Mouse (Mus musculus): ENCODE results near the gene Cald1. TPM values are rescaled to one million over a fixed set of nuclear protein-coding genes. Genes with fewer than 3 reads are reported as not detected.

Gene Cald1
- polyA plus RNA-seq, 2 experiments, result 24.9 to 45.1 TPM

DNA sequence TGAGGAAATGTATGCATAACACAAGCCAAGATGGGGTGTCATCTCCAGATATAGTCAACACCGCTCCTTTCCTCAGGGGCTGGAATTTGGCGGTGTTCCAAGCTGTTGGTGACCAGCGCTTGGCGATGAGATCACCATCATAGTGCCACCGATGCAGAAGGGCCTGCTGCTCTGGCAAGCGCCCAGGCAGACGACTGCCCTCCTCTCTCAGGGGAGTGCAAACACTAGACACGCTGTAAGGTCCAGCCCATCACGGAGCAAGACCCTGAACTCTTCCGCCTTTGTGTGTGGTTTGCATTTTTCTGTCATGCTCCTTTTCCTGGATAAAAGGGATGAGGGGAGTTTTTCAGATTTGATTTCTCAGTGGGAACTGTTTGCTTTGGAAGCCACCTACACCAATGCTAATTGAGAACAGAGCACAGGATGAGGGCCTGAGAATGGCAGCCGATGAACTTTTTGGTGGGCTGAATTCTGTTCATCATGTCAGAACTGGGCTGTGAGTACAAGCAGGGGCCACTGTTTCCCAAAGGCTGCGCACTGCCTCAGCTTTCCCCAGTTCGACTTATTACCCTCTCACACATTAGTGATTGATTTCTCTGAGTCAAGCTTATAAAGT lies 110.5 kb downstream of the Cald1 start:
- no peak for TF ChIP-seq EP300 (IDR thresholded peaks at IDR 0.05; ENCODE audit: low read depth)
- TF ChIP-seq CTCF (IDR thresholded peaks at IDR 0.05; ENCODE audit: low read depth), result no peak
- Histone ChIP-seq H3K4me2 (ENCODE audit: low read depth) (no peak overlapping the region; the same call in 1 of the 2 replicates), H3K36me3 (replicated peaks; ENCODE audit: control insufficient read depth, insufficient read depth, low read depth) (no peaks in the 10 kb centered on the region), H3K4me3 (ENCODE audit: insufficient read depth in 1 of 2, low read depth in 2 of 2, low read length in 2 of 2) (peak overlapping the region in 1 of 2 experiments; percentile 54; a peak in 1 of 4 replicates), H3K27ac (no peak overlapping the region), H3K9ac (replicated peaks) (no peak overlapping the region), H3K4me1 (replicated peaks; ENCODE audit: control insufficient read depth in 2 of 2, insufficient read depth in 2 of 2, low read length in 1 of 2) (peaks cover 0 to 10% of the 10 kb centered on the region in 2 experiments; a peak in 2 of 4 replicates), H3K9me3 (ENCODE audit: control insufficient read depth, low read length) (no peaks in the 10 kb centered on the region; the same call in 1 of the 2 replicates), H3K27me3 (ENCODE audit: control insufficient read depth, insufficient read depth, low read length) (no peaks in the 10 kb centered on the region)
- no peak for ATAC-seq (ENCODE audit: insufficient read depth)
- WGBS (ENCODE audit: insufficient replicate concordance), result 36% methylated on average over 13 of the region's 13 CpGs
- DNase-seq (ENCODE audit: low read depth in 3 of 3, low spot score in 3 of 3), result no peak

DNA sequence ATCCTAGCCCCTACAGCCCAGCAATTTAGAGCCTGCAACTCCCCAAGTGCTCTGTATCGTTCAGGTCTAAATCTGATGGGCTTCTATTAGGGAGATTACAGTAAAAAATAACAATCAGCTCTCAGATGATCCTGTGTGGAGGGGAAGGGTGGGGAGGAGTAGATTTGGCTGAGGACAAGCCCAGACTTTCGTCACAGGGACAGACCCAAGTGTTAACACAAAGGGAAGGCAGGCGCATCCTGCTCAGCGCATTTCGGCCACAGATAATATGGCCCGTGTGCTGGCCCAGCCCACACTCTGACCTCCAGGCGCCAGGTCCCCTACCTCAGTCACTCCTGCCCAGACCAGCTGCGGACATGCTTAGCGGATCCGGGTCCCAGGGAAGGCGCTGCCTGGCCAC lies 111.0 kb downstream of the Cald1 start:
- Histone ChIP-seq H3K4me2 (ENCODE audit: low read depth) (peak overlapping the region; percentile 30), H3K27me3 (ENCODE audit: control insufficient read depth, insufficient read depth, low read length) (no peaks in the 10 kb centered on the region), H3K4me3 (ENCODE audit: insufficient read depth in 1 of 2, low read depth in 2 of 2, low read length in 2 of 2) (peak overlapping the region; percentile 28 to 54), H3K27ac (no peak overlapping the region), H3K9ac (replicated peaks) (peak overlapping the region; percentile 55; the same call in 1 of the 2 replicates), H3K36me3 (replicated peaks; ENCODE audit: control insufficient read depth, insufficient read depth, low read depth) (no peaks in the 10 kb centered on the region), H3K4me1 (replicated peaks; ENCODE audit: control insufficient read depth in 2 of 2, insufficient read depth in 2 of 2, low read length in 1 of 2) (peaks cover 0 to 10% of the 10 kb centered on the region in 2 experiments; a peak in 2 of 4 replicates), H3K9me3 (ENCODE audit: control insufficient read depth, low read length) (no peaks in the 10 kb centered on the region; the same call in 1 of the 2 replicates)
- no peak for TF ChIP-seq CTCF (IDR thresholded peaks at IDR 0.05; ENCODE audit: low read depth)
- no peak for TF ChIP-seq EP300 (IDR thresholded peaks at IDR 0.05; ENCODE audit: low read depth)
- 2% methylated on average over 11 of the region's 11 CpGs for WGBS (ENCODE audit: insufficient replicate concordance)
- ATAC-seq (ENCODE audit: insufficient read depth), result peak; percentile 68
- peak in 1 of 3 experiments; percentile 40 for DNase-seq (ENCODE audit: low read depth in 3 of 3, low spot score in 3 of 3)

DNA sequence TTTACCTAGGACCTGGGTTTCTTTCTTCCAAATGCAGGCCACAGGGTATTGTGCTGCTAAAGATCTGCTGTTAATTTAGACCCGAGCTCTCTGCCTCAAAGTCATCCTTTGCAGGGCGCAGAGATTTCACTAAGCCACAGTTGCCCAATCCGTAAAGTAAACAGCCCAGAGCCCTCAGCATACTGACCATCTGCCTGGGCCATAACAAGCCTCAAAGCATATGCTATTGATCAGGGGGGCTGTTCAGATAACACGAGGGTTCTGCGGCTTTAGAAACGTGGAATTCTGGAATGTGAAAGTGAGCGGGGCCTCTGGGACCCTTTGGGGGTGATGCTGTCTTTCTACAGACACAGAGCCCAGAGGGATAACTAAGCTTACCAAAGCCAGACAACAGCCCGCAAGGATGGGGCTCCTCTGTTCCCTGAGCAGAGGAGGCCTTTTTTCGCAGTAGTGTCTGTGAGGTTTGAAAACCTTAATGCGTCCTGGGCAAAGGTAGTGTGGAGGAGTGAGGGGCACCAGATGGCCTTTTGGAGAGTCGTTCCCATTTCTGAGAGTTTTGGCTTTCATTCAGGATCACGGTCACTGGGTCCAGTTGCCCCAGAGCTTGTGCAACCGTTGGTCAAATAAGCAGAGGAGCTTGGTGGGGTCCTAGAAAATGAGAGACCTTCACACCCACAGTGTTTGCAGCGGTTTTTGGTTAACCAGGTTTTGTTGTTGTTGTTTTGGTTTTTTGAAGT lies 111.8 kb downstream of the Cald1 start:
- TF ChIP-seq EP300 (IDR thresholded peaks at IDR 0.05; ENCODE audit: low read depth) (no peak), CTCF (IDR thresholded peaks at IDR 0.05; ENCODE audit: low read depth) (no peak)
- Histone ChIP-seq H3K27me3 (ENCODE audit: control insufficient read depth, insufficient read depth, low read length) (no peaks in the 10 kb centered on the region), H3K4me2 (ENCODE audit: low read depth) (peak overlapping the region; percentile 44), H3K27ac (no peak overlapping the region), H3K9me3 (ENCODE audit: control insufficient read depth, low read length) (no peaks in the 10 kb centered on the region), H3K4me1 (replicated peaks; ENCODE audit: control insufficient read depth in 2 of 2, insufficient read depth in 2 of 2, low read length in 1 of 2) (peaks cover 0 to 14% of the 10 kb centered on the region in 2 experiments; a peak in 2 of 4 replicates), H3K4me3 (ENCODE audit: insufficient read depth in 1 of 2, low read depth in 2 of 2, low read length in 2 of 2) (peak overlapping the region; percentile 28 to 54), H3K36me3 (replicated peaks; ENCODE audit: control insufficient read depth, insufficient read depth, low read depth) (no peaks in the 10 kb centered on the region), H3K9ac (replicated peaks) (no peak overlapping the region)
- 36% methylated on average over 14 of the region's 14 CpGs for WGBS (ENCODE audit: insufficient replicate concordance)
- ATAC-seq (ENCODE audit: insufficient read depth) (peak; percentile 58; the same call in 1 of the 2 replicates), DNase-seq (ENCODE audit: low read depth in 3 of 3, low spot score in 3 of 3) (no peak)

DNA sequence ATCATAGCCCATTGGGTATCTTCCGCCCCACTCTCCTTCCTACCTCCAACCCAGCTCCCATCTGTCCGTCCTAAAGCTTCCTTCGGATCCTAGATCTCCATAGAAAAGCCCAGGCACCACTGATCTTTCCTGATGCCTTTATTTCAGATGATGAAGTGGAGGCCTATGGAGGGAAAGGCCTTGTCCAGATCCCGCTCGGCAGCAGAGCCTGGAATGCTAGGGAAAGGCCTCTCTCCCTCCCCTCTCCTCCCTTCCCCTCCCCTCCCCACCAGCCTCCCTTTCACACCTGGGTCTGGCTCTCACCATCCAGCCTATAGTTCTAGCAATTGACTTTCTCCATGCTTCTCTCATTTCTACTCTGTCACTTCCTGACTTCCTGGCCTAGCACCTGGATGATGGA lies 112.5 kb downstream of the Cald1 start:
- DNase-seq (ENCODE audit: low read depth in 3 of 3, low spot score in 3 of 3), result no peak

DNA sequence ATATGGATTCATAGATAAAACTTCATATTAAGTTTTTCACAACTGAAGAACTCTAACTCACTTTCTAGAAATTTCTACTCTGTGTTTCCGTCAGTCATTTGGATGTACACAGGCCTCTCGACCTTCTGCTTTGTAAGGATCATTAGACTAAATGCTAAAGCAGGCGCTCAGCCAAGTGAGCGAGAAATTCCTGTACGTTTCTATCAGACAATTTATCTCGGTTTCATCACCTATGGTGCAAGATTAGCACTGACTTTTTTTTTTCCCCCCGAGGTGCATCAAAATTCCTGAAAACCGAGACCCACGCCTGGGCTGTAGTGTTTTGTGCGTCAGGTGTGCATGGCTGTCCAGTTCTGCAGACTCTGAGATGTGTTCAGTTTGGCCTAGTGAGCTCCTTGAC lies 113.3 kb downstream of the Cald1 start:
- no peak overlapping the region for H3K4me3 ChIP-seq (ENCODE audit: insufficient read depth in 1 of 2, low read depth in 2 of 2, low read length in 2 of 2)
- peaks cover 0 to 26% of the 10 kb centered on the region in 2 experiments; a peak in 2 of 4 replicates for H3K4me1 ChIP-seq (replicated peaks; ENCODE audit: control insufficient read depth in 2 of 2, insufficient read depth in 2 of 2, low read length in 1 of 2)
- ATAC-seq (ENCODE audit: insufficient read depth) (no peak), DNase-seq (ENCODE audit: low read depth in 3 of 3, low spot score in 3 of 3) (no peak)
- no peak overlapping the region for H3K9ac ChIP-seq (replicated peaks)
- no peaks in the 10 kb centered on the region for H3K9me3 ChIP-seq (ENCODE audit: control insufficient read depth, low read length)
- no peaks in the 10 kb centered on the region for H3K36me3 ChIP-seq (replicated peaks; ENCODE audit: control insufficient read depth, insufficient read depth, low read depth)
- WGBS (ENCODE audit: insufficient replicate concordance), result 57% methylated on average over 10 of the region's 10 CpGs
- TF ChIP-seq EP300 (IDR thresholded peaks at IDR 0.05; ENCODE audit: low read depth) (no peak), CTCF (IDR thresholded peaks at IDR 0.05; ENCODE audit: low read depth) (no peak)
- H3K27me3 ChIP-seq (ENCODE audit: control insufficient read depth, insufficient read depth, low read length), result no peaks in the 10 kb centered on the region
- H3K27ac ChIP-seq, result no peak overlapping the region
- H3K4me2 ChIP-seq (ENCODE audit: low read depth), result peak overlapping the region; percentile 43

More for the DNA sequence above, 112.5 kb downstream of the Cald1 start:
- no peak overlapping the region for H3K27ac ChIP-seq
- TF ChIP-seq EP300 (IDR thresholded peaks at IDR 0.05; ENCODE audit: low read depth), result no peak
- TF ChIP-seq CTCF (IDR thresholded peaks at IDR 0.05; ENCODE audit: low read depth), result no peak
- H3K9me3 ChIP-seq (ENCODE audit: control insufficient read depth, low read length), result no peaks in the 10 kb centered on the region
- H3K36me3 ChIP-seq (replicated peaks; ENCODE audit: control insufficient read depth, insufficient read depth, low read depth), result no peaks in the 10 kb centered on the region
- peak overlapping the region; percentile 28 to 38 for H3K4me3 ChIP-seq (ENCODE audit: insufficient read depth in 1 of 2, low read depth in 2 of 2, low read length in 2 of 2)
- no peak overlapping the region for H3K9ac ChIP-seq (replicated peaks)
- WGBS (ENCODE audit: insufficient replicate concordance), result 56% methylated on average over 5 of the region's 5 CpGs
- H3K27me3 ChIP-seq (ENCODE audit: control insufficient read depth, insufficient read depth, low read length), result no peaks in the 10 kb centered on the region
- ATAC-seq (ENCODE audit: insufficient read depth), result no peak
- H3K4me1 ChIP-seq (replicated peaks; ENCODE audit: control insufficient read depth in 2 of 2, insufficient read depth in 2 of 2, low read length in 1 of 2), result peaks cover 0 to 20% of the 10 kb centered on the region in 2 experiments; a peak in 2 of 4 replicates
- peak overlapping the region; percentile 43 for H3K4me2 ChIP-seq (ENCODE audit: low read depth)
